Mouse (Mus musculus) heart, postnatal 0 days (tissue): ENCODE measurements around the gene Cox4i1.

Source experiments
- CTCF ChIP-seq: IDR thresholded peaks from 2 replicates; pipeline ENCODE4 v1.5.1; 2016; ENCODE audit warnings: antibody characterized with exemption, control low read depth, low read depth
- EP300 ChIP-seq: IDR thresholded peaks from 2 replicates; pipeline ENCODE4 v1.6.1; 2016; ENCODE audit warnings: antibody characterized with exemption, low read depth

DNA sequence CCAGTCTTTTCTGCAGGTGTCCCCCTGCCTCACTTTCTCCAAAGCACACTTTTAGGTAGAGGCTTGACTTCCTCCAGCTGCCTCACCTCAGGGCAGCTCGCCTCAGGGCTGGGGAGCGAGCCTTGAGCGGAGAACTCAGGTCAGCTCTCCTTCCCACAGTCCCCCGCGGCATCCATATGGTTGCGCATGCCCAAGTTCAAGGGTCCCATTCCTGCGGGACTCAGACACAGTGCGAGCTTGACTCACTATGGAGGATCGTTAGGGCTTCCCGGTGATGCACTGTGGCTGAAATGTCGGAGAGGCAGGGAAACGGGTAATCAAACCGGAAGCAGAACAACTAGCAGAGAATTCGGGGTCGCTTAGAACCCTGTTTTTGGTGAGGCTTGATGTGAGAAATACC, 37.1 kb downstream of the Cox4i1 start:
- TF ChIP-seq CTCF: no peak
- no peak for TF ChIP-seq EP300
